ENCODE assay signal across 20 mouse cellular contexts in the genomic region with DNA sequence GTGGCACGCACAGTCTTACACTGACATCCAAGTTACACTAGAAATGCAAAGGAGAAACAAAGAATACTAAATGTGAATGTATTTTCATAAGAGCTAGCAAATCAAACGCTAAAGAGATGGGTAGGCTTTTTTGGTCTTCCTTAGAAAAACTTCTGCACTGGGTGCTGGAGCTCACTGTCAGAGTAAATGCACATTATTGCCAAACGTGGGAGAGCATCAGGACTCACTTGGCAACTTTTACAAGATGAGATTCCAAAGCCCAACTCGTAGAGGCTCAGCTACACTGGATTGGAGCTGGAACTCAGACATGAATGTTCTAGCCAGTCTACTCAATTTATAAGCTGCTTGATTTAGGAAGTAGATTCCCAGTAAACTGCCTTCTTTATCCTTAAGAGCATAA.
"Had no signal": no experiment of that assay in that cellular context is flagged by ENCODE, and none has a peak within 500 bp of the region (broad histone marks: within the 10 kb centered on the region; RNA-seq: fewer than 3 reads in every experiment).

No protein-coding gene starts in this region.

- H3K4me3 ChIP-seq: gastrocnemius, adult 2 months; heart, adult 2 months; heart, embryonic 12.5 days; hindbrain, embryonic 10.5 days; hindbrain, embryonic 12.5 days; intestine, embryonic 15.5 days; limb, embryonic 13.5 days; limb, embryonic 15.5 days had no signal

- H3K27ac ChIP-seq: gastrocnemius, adult 2 months; heart, adult 2 months; hindbrain, embryonic 10.5 days; hindbrain, embryonic 12.5 days; hindbrain, embryonic 14.5 days; intestine, embryonic 15.5 days; limb, embryonic 13.5 days; limb, embryonic 15.5 days; liver, embryonic 14.5 days had no signal

- H3K9me3 ChIP-seq: heart, embryonic 12.5 days; hindbrain, embryonic 10.5 days; hindbrain, embryonic 12.5 days; intestine, embryonic 15.5 days; limb, embryonic 13.5 days; limb, embryonic 15.5 days had no signal

- H3K4me2 ChIP-seq: heart, embryonic 12.5 days; hindbrain, embryonic 12.5 days; hindbrain, embryonic 14.5 days; intestine, embryonic 15.5 days; limb, embryonic 13.5 days; limb, embryonic 15.5 days had no signal

- H3K9ac ChIP-seq: heart, embryonic 12.5 days; hindbrain, embryonic 12.5 days; hindbrain, embryonic 14.5 days; intestine, embryonic 15.5 days; limb, embryonic 13.5 days; limb, embryonic 15.5 days; liver, embryonic 14.5 days had no signal

- H3K27me3 ChIP-seq: heart, embryonic 12.5 days; hindbrain, embryonic 12.5 days; intestine, embryonic 15.5 days; limb, embryonic 13.5 days; limb, embryonic 15.5 days had no signal

- DNase-seq: gastrocnemius, adult 2 months; gastrocnemius, postnatal 10 days; gastrocnemius, postnatal 25 days; heart, adult 11 months; heart, adult 2 months; heart, postnatal 4 days; kidney, adult 18-20 months; kidney, postnatal 10 days; kidney, postnatal 36 days; layer of hippocampus, postnatal 36 days had no signal

- H3K4me1 ChIP-seq: heart, embryonic 12.5 days; hindbrain, embryonic 10.5 days; hindbrain, embryonic 12.5 days; intestine, embryonic 15.5 days; limb, embryonic 13.5 days; limb, embryonic 15.5 days had no signal

- ATAC-seq: hindbrain, embryonic 16.5 days; intestine, embryonic 15.5 days; intestine, postnatal 0 days had no signal
